Mouse (Mus musculus): ENCODE results near the gene Jkamp.

DNA sequence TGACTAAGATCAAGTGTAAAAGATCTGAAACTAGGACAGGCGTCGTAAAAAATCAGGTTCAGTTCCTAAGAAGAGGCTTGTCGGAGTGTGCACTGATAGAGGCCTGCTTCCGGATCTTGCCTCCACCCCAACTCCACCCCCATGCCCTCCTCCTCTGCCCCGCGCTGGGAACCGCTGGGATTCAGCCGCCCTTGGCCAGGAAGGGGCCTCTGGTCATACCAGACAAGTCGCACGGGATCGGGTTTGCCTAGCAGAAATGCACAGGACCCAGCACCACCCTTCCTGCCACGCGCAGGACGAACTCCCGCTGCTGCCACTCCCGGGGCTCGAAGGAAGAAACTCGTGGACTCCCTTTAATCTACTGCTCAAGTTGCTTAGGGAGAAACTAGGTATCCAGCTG is 3.0 kb upstream of the Jkamp start:
- TF ChIP-seq POLR2A (IDR thresholded peaks at IDR 0.05; ENCODE audit: low read depth, low read length) (no peak), CTCF (IDR thresholded peaks at IDR 0.05; ENCODE audit: borderline replicate concordance, insufficient read depth, low read length) (no peak)

All from embryonic fibroblast, embryonic 13.5 days (primary cell).